Mouse (Mus musculus) liver, adult 2 months (tissue): ENCODE data around the gene 4930402H24Rik. TPM values are rescaled to one million over a fixed set of nuclear protein-coding genes. Genes with fewer than 3 reads are reported as not detected.
A peak's percentile ranks its signal among the peaks of the same experiment; 100 is the strongest.
"Not testable (repeated sequence)": the region's sequence is repeated elsewhere in the genome, so short reads cannot be mapped to it uniquely, and the experiment has no call there.

ENCODE experiments used
- DNase-seq: peaks from one replicate; pipeline ENCODE4 v3.0.0-alpha.2; 2011; ENCODE audit warnings: low read depth, low spot score; ENCODE audit errors: extremely low read depth
- H3K27ac ChIP-seq: fragments of 200-500 bp; replicated peaks from 2 replicates; pipeline ENCODE4 v1.5.1; 2012; ENCODE audit warnings: low read depth, mild to moderate bottlenecking, control low read depth, inconsistent platforms, low read length; ENCODE audit not compliant: insufficient read depth
- H3K27me3 ChIP-seq: fragments of 200-500 bp; 2 replicates; pipeline ENCODE4 v1.6.1; 2012; ENCODE audit warnings: mild to moderate bottlenecking, moderate library complexity, low read length, inconsistent platforms; ENCODE audit not compliant: control insufficient read depth, insufficient read depth
- H3K36me3 ChIP-seq: fragments of 200-500 bp; 2 replicates; pipeline ENCODE4 v1.6.1; 2012; ENCODE audit warnings: low read length, inconsistent platforms; ENCODE audit not compliant: control insufficient read depth, insufficient read depth
- H3K4me1 ChIP-seq: fragments of 200-500 bp; 2 replicates; pipeline ENCODE4 v1.6.1; 2011; ENCODE audit warnings: low read length; ENCODE audit not compliant: control insufficient read depth, insufficient read depth
- H3K4me3 ChIP-seq: fragments of 200-500 bp; 2 replicates; pipeline ENCODE4 v1.5.1; 2011; ENCODE audit warnings: low read depth, mild to moderate bottlenecking, control low read depth, low read length, moderate library complexity; ENCODE audit not compliant: insufficient read depth
- H3K79me2 ChIP-seq: fragments of 200-500 bp; 2 replicates; pipeline ENCODE4 v1.6.1; 2012; ENCODE audit warnings: inconsistent platforms, mild to moderate bottlenecking, low read length, moderate library complexity; ENCODE audit not compliant: control insufficient read depth, insufficient read depth
- H3K9ac ChIP-seq: fragments of 200-500 bp; 2 replicates; pipeline ENCODE4 v1.6.1; 2012; ENCODE audit warnings: low read depth, mild to moderate bottlenecking, control low read depth, inconsistent platforms, low read length
- CTCF ChIP-seq: fragments of 200-500 bp; IDR thresholded peaks from 2 replicates; pipeline ENCODE4 v1.5.1; 2011; ENCODE audit warnings: low read depth, low read length, control low read depth
- POLR2A ChIP-seq: fragments of 200-500 bp; IDR thresholded peaks from 2 replicates; pipeline ENCODE4 v1.6.1; 2011; ENCODE audit warnings: low read length, control low read depth; ENCODE audit not compliant: insufficient read depth; ENCODE audit errors: extremely low read depth
- WGBS: fragments of 180-500 bp; shearing (Covaris S2); methylation state at CpG from one replicate; pipeline ENCODE4 v1.1.7; 2018; 5-methylcytosine and 5-hydroxymethylcytosine counted together
- polyA plus RNA-seq: library from polyadenylated mRNA; depleted of rRNA; stranded (reverse); fragments of >200 nt; gene quantifications from 2 replicates; pipeline ENCODE4 v1.2.3, GENCODE M21; 2012
- total RNA-seq: library from RNA; depleted of rRNA; stranded (reverse); fragments of >200 nt; gene quantifications from 2 replicates; pipeline ENCODE4 v1.2.3, GENCODE M21; 2014

The 4930402H24Rik gene
- total and polyA plus RNA-seq, 2 experiments = 14.8 to 18.2 TPM

GRCm38 (mm10) chr2:130832582-130832981, 73.6 kb downstream of the 4930402H24Rik start:
- H3K79me2 ChIP-seq = peaks cover 28% of the 10 kb centered on the region; the same call in 1 of the 2 replicates
- no peak overlapping the region for H3K9ac ChIP-seq
- 0 out of 2 replicates have a peak, but pooled peaks cover 2% of the 10 kb centered on the region for H3K36me3 ChIP-seq
- TF ChIP-seq CTCF (no peak), POLR2A (no peak)
- H3K4me3 ChIP-seq = no peak overlapping the region
- H3K4me1 ChIP-seq = peaks cover 31% of the 10 kb centered on the region
- 84% methylated on average over 1 of the region's 1 CpGs for WGBS
- no peak for DNase-seq
- no peak overlapping the region for H3K27ac ChIP-seq
- no peaks in the 10 kb centered on the region for H3K27me3 ChIP-seq

- Histone ChIP-seq H3K4me3 (no peak overlapping the region), H3K9ac (no peak overlapping the region), H3K36me3 (0 out of 2 replicates have a peak, but pooled peaks cover 2% of the 10 kb centered on the region), H3K4me1 (peaks cover 31% of the 10 kb centered on the region), H3K79me2 (peaks cover 28% of the 10 kb centered on the region; the same call in 1 of the 2 replicates), H3K27ac (no peak overlapping the region), H3K27me3 (no peaks in the 10 kb centered on the region)
- 86% methylated on average over 2 of the region's 2 CpGs for WGBS
- no peak for DNase-seq
- TF ChIP-seq CTCF (no peak), POLR2A (no peak)
Observed at GRCm38 (mm10) chr2:130832012-130832411, 74.2 kb downstream of the 4930402H24Rik start.

GRCm38 (mm10) chr2:130830236-130830635, 76.0 kb downstream of the 4930402H24Rik start:
- Histone ChIP-seq H3K79me2 (peaks cover 35% of the 10 kb centered on the region; the same call in 1 of the 2 replicates), H3K9ac (no peak overlapping the region), H3K4me3 (no peak overlapping the region), H3K36me3 (0 out of 2 replicates have a peak, but pooled peaks cover 2% of the 10 kb centered on the region), H3K27me3 (no peaks in the 10 kb centered on the region), H3K4me1 (peaks cover 32% of the 10 kb centered on the region), H3K27ac (peak overlapping the region; percentile 4; the same call in 1 of the 2 replicates)
- TF ChIP-seq POLR2A (no peak), CTCF (no peak)
- 97% methylated on average over 3 of the region's 3 CpGs for WGBS
- DNase-seq = no peak

- DNase-seq = no peak
- H3K27ac ChIP-seq = no peak overlapping the region; the same call in 1 of the 2 replicates
- H3K4me1 ChIP-seq = peaks cover 30% of the 10 kb centered on the region
- no peak overlapping the region for H3K9ac ChIP-seq
- 95% methylated on average over 4 of the region's 4 CpGs for WGBS
- TF ChIP-seq CTCF (no peak), POLR2A (no peak)
- H3K27me3 ChIP-seq = no peaks in the 10 kb centered on the region
- 0 out of 2 replicates have a peak, but pooled peaks cover 2% of the 10 kb centered on the region for H3K36me3 ChIP-seq
- no peak overlapping the region for H3K4me3 ChIP-seq
- peaks cover 35% of the 10 kb centered on the region; the same call in 1 of the 2 replicates for H3K79me2 ChIP-seq
Observed at GRCm38 (mm10) chr2:130829496-130829895, 76.7 kb downstream of the 4930402H24Rik start.

GRCm38 (mm10) chr2:130828668-130829067, 77.5 kb downstream of the 4930402H24Rik start:
- Histone ChIP-seq H3K79me2 (peaks cover 36% of the 10 kb centered on the region; the same call in 1 of the 2 replicates), H3K27ac (peak overlapping the region; percentile 82), H3K9ac (no peak overlapping the region), H3K4me3 (no peak overlapping the region), H3K4me1 (peaks cover 28% of the 10 kb centered on the region), H3K27me3 (no peaks in the 10 kb centered on the region), H3K36me3 (0 out of 2 replicates have a peak, but pooled peaks cover 2% of the 10 kb centered on the region)
- 42% methylated on average over 1 of the region's 1 CpGs for WGBS
- DNase-seq = no peak
- TF ChIP-seq POLR2A (no peak), CTCF (no peak)

GRCm38 (mm10) chr2:130828066-130828465, 78.1 kb downstream of the 4930402H24Rik start:
- 21% methylated on average over 3 of the region's 3 CpGs for WGBS
- H3K4me3 ChIP-seq, H3K27me3 ChIP-seq, H3K9ac ChIP-seq, H3K36me3 ChIP-seq: not testable (repeated sequence)
- peaks cover 28% of the 10 kb centered on the region for H3K4me1 ChIP-seq
- H3K27ac ChIP-seq = peak overlapping the region; percentile 44
- DNase-seq = peak; percentile 61
- H3K79me2 ChIP-seq = peaks cover 35% of the 10 kb centered on the region; the same call in 1 of the 2 replicates
